Mouse (Mus musculus): ENCODE measurements around the gene Sema6d. TPM values are rescaled to one million over a fixed set of nuclear protein-coding genes. Genes with fewer than 3 reads are reported as not detected.

Gene Sema6d
- total and polyA plus RNA-seq, 3 experiments, result 13.8 to 16.4 (median 14.0) TPM

GRCm38 (mm10) chr2:124298872-124299271 is 209.1 kb downstream of the Sema6d start:
- intact Hi-C loops (cut with DNase I), result loop anchor here (2.0 kb wide), 1 partner anchor 630 kb away; no protein-coding TSS in a partner anchor
- 57% methylated on average over 1 of the region's 1 CpGs for WGBS
- Histone ChIP-seq H3K36me3 (ENCODE audit: control insufficient read depth, insufficient read depth, low read length) (no peaks in the 10 kb centered on the region), H3K27me3 (ENCODE audit: control insufficient read depth, insufficient read depth, low read length) (no peaks in the 10 kb centered on the region), H3K9ac (ENCODE audit: low read depth, low read length) (no peak overlapping the region), H3K27ac (no peak overlapping the region), H3K4me1 (ENCODE audit: control insufficient read depth, insufficient read depth, low read length) (peaks cover 6% of the 10 kb centered on the region), H3K79me2 (replicated peaks; ENCODE audit: control insufficient read depth, insufficient read depth, low read length) (no peaks in the 10 kb centered on the region), H3K4me3 (no peak overlapping the region)
- DNase-seq, result peak in 1 of 2 experiments; percentile 14
- peak; percentile 67 for TF ChIP-seq CTCF (IDR thresholded peaks at IDR 0.05)
- TF ChIP-seq EP300 (IDR thresholded peaks at IDR 0.05; ENCODE audit: insufficient read depth, low read depth, low read length), result no peak
- TF ChIP-seq POLR2A (IDR thresholded peaks at IDR 0.05; ENCODE audit: insufficient read depth, low read depth, low read length), result no peak

- 49% methylated on average over 2 of the region's 2 CpGs for WGBS
- H3K36me3 ChIP-seq (ENCODE audit: control insufficient read depth, insufficient read depth, low read length), result no peaks in the 10 kb centered on the region
- no peaks in the 10 kb centered on the region for H3K27me3 ChIP-seq (ENCODE audit: control insufficient read depth, insufficient read depth, low read length)
- intact Hi-C loops (cut with DNase I), result no loop called here
- no peak for TF ChIP-seq POLR2A (IDR thresholded peaks at IDR 0.05; ENCODE audit: insufficient read depth, low read depth, low read length)
- no peak for TF ChIP-seq CTCF (IDR thresholded peaks at IDR 0.05)
- no peak for TF ChIP-seq EP300 (IDR thresholded peaks at IDR 0.05; ENCODE audit: insufficient read depth, low read depth, low read length)
- DNase-seq, result no peak
- no peak overlapping the region for H3K27ac ChIP-seq
- no peak overlapping the region for H3K9ac ChIP-seq (ENCODE audit: low read depth, low read length)
- no peaks in the 10 kb centered on the region for H3K4me1 ChIP-seq (ENCODE audit: control insufficient read depth, insufficient read depth, low read length)
- no peaks in the 10 kb centered on the region for H3K79me2 ChIP-seq (replicated peaks; ENCODE audit: control insufficient read depth, insufficient read depth, low read length)
- no peak overlapping the region for H3K4me3 ChIP-seq
Measured at GRCm38 (mm10) chr2:124308605-124309004, 218.8 kb downstream of the Sema6d start.

GRCm38 (mm10) chr2:124309361-124310128 is 219.8 kb downstream of the Sema6d start:
- TF ChIP-seq POLR2A (IDR thresholded peaks at IDR 0.05; ENCODE audit: insufficient read depth, low read depth, low read length), result no peak
- TF ChIP-seq EP300 (IDR thresholded peaks at IDR 0.05; ENCODE audit: insufficient read depth, low read depth, low read length), result no peak
- TF ChIP-seq CTCF (IDR thresholded peaks at IDR 0.05), result no peak
- 92% methylated on average over 6 of the region's 6 CpGs for WGBS
- Histone ChIP-seq H3K36me3 (ENCODE audit: control insufficient read depth, insufficient read depth, low read length) (no peaks in the 10 kb centered on the region), H3K27ac (no peak overlapping the region), H3K79me2 (replicated peaks; ENCODE audit: control insufficient read depth, insufficient read depth, low read length) (no peaks in the 10 kb centered on the region), H3K4me1 (ENCODE audit: control insufficient read depth, insufficient read depth, low read length) (no peaks in the 10 kb centered on the region), H3K4me3 (no peak overlapping the region), H3K9ac (ENCODE audit: low read depth, low read length) (no peak overlapping the region), H3K27me3 (ENCODE audit: control insufficient read depth, insufficient read depth, low read length) (no peaks in the 10 kb centered on the region)
- intact Hi-C loops (cut with DNase I), result no loop called here
- no peak for DNase-seq

DNA sequence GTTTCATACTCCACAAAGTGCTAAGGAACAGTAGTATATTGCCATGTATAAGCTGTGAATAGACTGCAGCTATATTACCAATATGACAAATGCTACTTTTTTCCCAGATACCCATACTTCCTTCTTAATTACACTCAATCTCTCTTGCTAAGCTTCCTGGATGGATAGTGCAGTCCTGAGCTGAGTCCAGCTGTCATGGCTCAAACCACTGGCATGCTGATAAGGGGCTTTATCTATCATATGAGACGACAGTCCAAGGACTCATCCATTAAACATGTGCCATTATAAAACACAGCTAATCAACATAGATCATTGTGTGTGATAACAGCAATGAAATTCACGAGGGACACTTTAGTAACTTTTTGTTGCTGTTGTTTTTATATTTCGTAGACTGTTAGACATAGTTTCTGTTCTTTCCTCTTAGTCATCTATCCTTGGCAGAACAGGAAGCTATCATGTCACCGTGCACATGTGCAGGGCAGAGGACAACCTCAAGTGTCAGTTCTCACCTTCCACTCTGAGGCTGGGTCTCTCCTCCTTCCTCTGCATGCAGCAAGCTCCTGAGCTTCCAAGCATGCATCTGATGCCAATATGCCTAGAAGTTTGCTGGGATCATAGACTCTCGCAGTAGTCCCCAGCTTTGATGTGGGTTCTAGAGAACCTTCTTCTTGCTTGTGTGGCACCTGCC is 232.9 kb downstream of the Sema6d start:
- Histone ChIP-seq H3K27ac (no peak overlapping the region), H3K79me2 (replicated peaks; ENCODE audit: control insufficient read depth, insufficient read depth, low read length) (no peaks in the 10 kb centered on the region), H3K4me1 (ENCODE audit: control insufficient read depth, insufficient read depth, low read length) (no peaks in the 10 kb centered on the region), H3K27me3 (ENCODE audit: control insufficient read depth, insufficient read depth, low read length) (no peaks in the 10 kb centered on the region), H3K36me3 (ENCODE audit: control insufficient read depth, insufficient read depth, low read length) (no peaks in the 10 kb centered on the region), H3K4me3 (no peak overlapping the region), H3K9ac (ENCODE audit: low read depth, low read length) (no peak overlapping the region)
- TF ChIP-seq POLR2A (IDR thresholded peaks at IDR 0.05; ENCODE audit: insufficient read depth, low read depth, low read length), result no peak
- TF ChIP-seq CTCF (IDR thresholded peaks at IDR 0.05), result no peak
- TF ChIP-seq EP300 (IDR thresholded peaks at IDR 0.05; ENCODE audit: insufficient read depth, low read depth, low read length), result no peak
- 53% methylated on average over 5 of the region's 5 CpGs for WGBS
- DNase-seq, result no peak
- intact Hi-C loops (cut with DNase I), result no loop called here

- no peaks in the 10 kb centered on the region for H3K36me3 ChIP-seq (ENCODE audit: control insufficient read depth, insufficient read depth, low read length)
- DNase-seq, result no peak
- no peak overlapping the region for H3K4me3 ChIP-seq
- H3K9ac ChIP-seq (ENCODE audit: low read depth, low read length), result no peak overlapping the region
- intact Hi-C loops (cut with DNase I), result no loop called here
- TF ChIP-seq CTCF (IDR thresholded peaks at IDR 0.05), result no peak
- no peak for TF ChIP-seq POLR2A (IDR thresholded peaks at IDR 0.05; ENCODE audit: insufficient read depth, low read depth, low read length)
- no peak for TF ChIP-seq EP300 (IDR thresholded peaks at IDR 0.05; ENCODE audit: insufficient read depth, low read depth, low read length)
- no peak overlapping the region for H3K27ac ChIP-seq
- H3K4me1 ChIP-seq (ENCODE audit: control insufficient read depth, insufficient read depth, low read length), result no peaks in the 10 kb centered on the region
- H3K27me3 ChIP-seq (ENCODE audit: control insufficient read depth, insufficient read depth, low read length), result no peaks in the 10 kb centered on the region
- H3K79me2 ChIP-seq (replicated peaks; ENCODE audit: control insufficient read depth, insufficient read depth, low read length), result no peaks in the 10 kb centered on the region
- WGBS, result 81% methylated on average over 6 of the region's 6 CpGs
Measured at GRCm38 (mm10) chr2:124324107-124324724, 234.4 kb downstream of the Sema6d start.
